Comparison of ENCODE assay signal across 8 mouse cellular contexts in genomic region chr2:93278181-93278975, GRCm38 (mm10). TPM values are rescaled to one million over a fixed set of nuclear protein-coding genes. Genes with fewer than 3 reads are reported as not detected.
DNase-seq lines count a peak whose midpoint lies in the region; ATAC-seq and TF ChIP-seq lines count a peak whose summit lies in the region.

No protein-coding gene starts in this region.

- no peak for TF ChIP-seq EP300 in liver, postnatal 0 days (IDR thresholded peaks at IDR 0.05; ENCODE audit: low read depth)

- DNase-seq in left cerebral cortex, adult 2 months (ENCODE audit: extremely low spot score in 1 of 2, low spot score in 2 of 2), result no peak
- DNase-seq in left cerebral cortex, postnatal 36 days (ENCODE audit: low spot score in 2 of 2), result no peak
- peak; percentile 78 for DNase-seq in forebrain, embryonic 10.5 days (ENCODE audit: extremely low spot score, low spot score)
- DNase-seq in liver, postnatal 0 days, result no peak
- DNase-seq in yolk sac, embryonic 10.5 days (ENCODE audit: low spot score), result peak; percentile 66
- DNase-seq in B cell, adult 2 months, result no peak
- DNase-seq in left cerebral cortex, postnatal 4 days, result no peak

- H3K4me1 ChIP-seq in forebrain, embryonic 10.5 days, result peaks cover 99% of the 10 kb centered on the region
- H3K4me1 ChIP-seq in hindbrain, embryonic 16.5 days (ENCODE audit: control insufficient read depth, insufficient read depth, low read depth, low read length), result peaks cover 31% of the 10 kb centered on the region
- H3K4me1 ChIP-seq in liver, postnatal 0 days (ENCODE audit: insufficient read depth), result no peaks in the 10 kb centered on the region

- H3K27ac ChIP-seq in left cerebral cortex, adult 2 months, result no peak overlapping the region
- H3K27ac ChIP-seq in forebrain, embryonic 10.5 days, result peak overlapping the region; percentile 86
- H3K27ac ChIP-seq in hindbrain, embryonic 16.5 days (ENCODE audit: low read depth, low read length), result no peak overlapping the region
- H3K27ac ChIP-seq in liver, postnatal 0 days (ENCODE audit: low read depth), result no peak overlapping the region

- ATAC-seq in hindbrain, embryonic 16.5 days, result peak; percentile 44
- no peak for ATAC-seq in liver, postnatal 0 days

- H3K9me3 ChIP-seq in forebrain, embryonic 10.5 days, result no peaks in the 10 kb centered on the region
- H3K9me3 ChIP-seq in hindbrain, embryonic 16.5 days (ENCODE audit: control insufficient read depth, low read length), result no peaks in the 10 kb centered on the region
- H3K9me3 ChIP-seq in liver, postnatal 0 days (ENCODE audit: low read length), result no peaks in the 10 kb centered on the region

- peaks cover 24% of the 10 kb centered on the region for H3K36me3 ChIP-seq in forebrain, embryonic 10.5 days (replicated peaks)
- H3K36me3 ChIP-seq in hindbrain, embryonic 16.5 days (ENCODE audit: control insufficient read depth, insufficient read depth, low read length), result no peaks in the 10 kb centered on the region
- no peaks in the 10 kb centered on the region for H3K36me3 ChIP-seq in liver, postnatal 0 days (replicated peaks; ENCODE audit: insufficient read depth, low read length)

- no peaks in the 10 kb centered on the region for H3K27me3 ChIP-seq in forebrain, embryonic 10.5 days (ENCODE audit: poor library complexity, severe bottlenecking)
- no peaks in the 10 kb centered on the region for H3K27me3 ChIP-seq in hindbrain, embryonic 16.5 days (replicated peaks; ENCODE audit: control insufficient read depth, insufficient read depth, low read length)
- no peaks in the 10 kb centered on the region for H3K27me3 ChIP-seq in liver, postnatal 0 days (ENCODE audit: insufficient read depth, low read length)

- 5% methylated on average over 11 of the region's 11 CpGs for WGBS in forebrain, embryonic 10.5 days
- WGBS in hindbrain, embryonic 16.5 days, result 9% methylated on average over 11 of the region's 11 CpGs
- WGBS in liver, postnatal 0 days (ENCODE audit: insufficient replicate concordance), result 42% methylated on average over 11 of the region's 11 CpGs

- H3K4me2 ChIP-seq in hindbrain, embryonic 16.5 days (ENCODE audit: low read length), result no peak overlapping the region
- no peak overlapping the region for H3K4me2 ChIP-seq in liver, postnatal 0 days (ENCODE audit: low read depth, low read length)

- peak; percentile 28 for TF ChIP-seq CTCF in left cerebral cortex, adult 2 months (IDR thresholded peaks at IDR 0.05)
- peak; percentile 16; the same call in 1 of the 2 replicates for TF ChIP-seq CTCF in liver, postnatal 0 days (IDR thresholded peaks at IDR 0.05; ENCODE audit: low read depth)

- H3K9ac ChIP-seq in hindbrain, embryonic 16.5 days (ENCODE audit: low read depth, low read length), result no peak overlapping the region
- no peak overlapping the region for H3K9ac ChIP-seq in liver, postnatal 0 days (replicated peaks)

- H3K4me3 ChIP-seq in left cerebral cortex, adult 2 months, result no peak overlapping the region
- H3K4me3 ChIP-seq in forebrain, embryonic 10.5 days, result peak overlapping the region; percentile 24
- H3K4me3 ChIP-seq in hindbrain, embryonic 16.5 days (ENCODE audit: low read length), result no peak overlapping the region
- no peak overlapping the region for H3K4me3 ChIP-seq in liver, postnatal 0 days (ENCODE audit: low read depth, low read length)

- intact Hi-C loops in left cerebral cortex, adult 2 months (cut with DNase I), result no loop called here
- intact Hi-C loops in left cerebral cortex, postnatal 36 days (cut with DNase I), result no loop called here
- intact Hi-C loops in left cerebral cortex, postnatal 4 days (cut with DNase I), result no loop called here

RNA-seq across cellular contexts. Expression of gene Tspan18, which starts 55.9 kb away (rescaled TPM):
- total RNA-seq in left cerebral cortex, adult 2 months (2021), result 1 to 10 TPM; 1.5 to 3.0 TPM
- 1 to 10 TPM; 2.1 TPM for total RNA-seq in left cerebral cortex, postnatal 36 days (2021)
- 30.1 and 31.4 TPM in 2 replicates for polyA plus RNA-seq in forebrain, embryonic 10.5 days (2016; fragmentation: Nextera tagmentation; extraction: Ambion mirVana)
- 15.7 and 24.2 TPM in 2 replicates for polyA plus RNA-seq in hindbrain, embryonic 16.5 days (2015; fragmentation: Nextera tagmentation; extraction: Ambion mirVana)
- polyA plus RNA-seq in liver, postnatal 0 days (2015; fragmentation: Nextera tagmentation; extraction: Ambion mirVana), result 2.6 and 2.8 TPM in 2 replicates
- 10 to 100 TPM; 13.8 to 14.6 TPM for total RNA-seq in left cerebral cortex, postnatal 4 days (2021)

Comparison
In these comparisons a context has a peak if more than half of its experiments do, and no peak if none do; other contexts are left out.
1. DNase-seq: peak in forebrain, embryonic 10.5 days (single experiment) and yolk sac, embryonic 10.5 days (single experiment); none in left cerebral cortex, adult 2 months (0 of 2), left cerebral cortex, postnatal 36 days (0 of 2), liver, postnatal 0 days (single experiment), B cell, adult 2 months (0 of 2) and left cerebral cortex, postnatal 4 days (single experiment).